Mouse (Mus musculus): Measurements from ENCODE around the gene Smim15.

DNA sequence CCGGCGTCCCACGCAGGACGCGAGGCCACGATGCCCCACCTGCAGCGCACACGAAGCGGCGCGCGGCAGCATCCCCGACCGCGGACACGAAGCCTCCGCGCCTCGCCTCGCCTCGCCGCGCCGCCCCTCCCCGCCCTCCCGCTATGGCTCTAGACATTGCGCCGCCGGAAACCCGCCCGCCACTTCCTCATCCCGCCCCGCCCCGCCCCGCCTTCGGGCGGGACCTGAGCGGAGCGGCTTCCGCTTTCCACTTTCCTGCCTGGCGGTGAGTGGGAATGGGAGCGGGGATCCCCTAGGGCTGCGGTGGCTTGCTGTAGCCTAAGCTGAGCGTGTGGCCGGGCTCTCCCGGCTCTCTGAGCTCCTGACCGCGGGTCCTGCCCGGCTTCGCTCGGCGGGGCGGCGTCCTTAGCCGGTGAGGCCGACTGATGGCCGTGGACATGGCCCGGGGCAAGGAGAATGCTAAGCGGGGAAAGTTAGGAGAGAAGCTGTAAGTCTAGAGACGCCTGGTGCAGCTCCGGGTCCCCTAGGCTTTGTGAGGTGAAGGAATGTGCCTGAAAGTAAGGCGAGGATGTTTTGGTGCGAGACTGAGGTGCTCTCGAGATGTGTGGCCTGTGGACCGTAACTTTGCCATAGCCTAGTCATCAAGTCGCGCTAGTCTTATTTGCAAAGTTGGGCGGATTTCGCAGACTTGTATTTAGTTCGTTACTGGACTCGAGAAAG, at the start of gene Smim15:
- no peak for TF ChIP-seq POLR2A (IDR thresholded peaks at IDR 0.05; ENCODE audit: borderline replicate concordance, low read depth, low read length)
- TF ChIP-seq CTCF (IDR thresholded peaks at IDR 0.05; ENCODE audit: low read depth, low read length) = no peak
